ENCODE assay signal across 10 mouse cellular contexts in genomic region chr9:32543923-32544575, GRCm38 (mm10). TPM values are rescaled to one million over a fixed set of nuclear protein-coding genes. Genes with fewer than 3 reads are reported as not detected.
DNase-seq lines count a peak whose midpoint lies in the region; ATAC-seq and TF ChIP-seq lines count a peak whose summit lies in the region.
"Had no signal": no experiment of that assay in that cellular context is flagged by ENCODE, and none has a peak within 500 bp of the region (broad histone marks: within the 10 kb centered on the region; RNA-seq: fewer than 3 reads in every experiment).

No protein-coding gene starts in this region.

- no peak for TF ChIP-seq CTCF in gastrocnemius, adult 2 months (IDR thresholded peaks at IDR 0.05)
- TF ChIP-seq CTCF in layer of hippocampus, adult 2 months (conservative IDR thresholded peaks at IDR 0.05) = no peak

- H3K9ac ChIP-seq in limb, embryonic 12.5 days (replicated peaks) = peak overlapping the region; percentile 34; the same call in 1 of the 2 replicates

- H3K27me3 ChIP-seq in limb, embryonic 12.5 days = peaks cover 15% of the 10 kb centered on the region

- ATAC-seq in limb, embryonic 12.5 days (ENCODE audit: insufficient number of reproducible peaks, insufficient read depth, low FRiP score, low TSS enrichment, low read depth) = no peak; the same call in 1 of the 2 replicates
- ATAC-seq: Patski had no signal

- no peak for DNase-seq in gastrocnemius, adult 2 months
- no peak for DNase-seq in gastrocnemius, postnatal 36 days
- DNase-seq in layer of hippocampus, adult 2 months (ENCODE audit: low spot score in 2 of 2) = no peak
- DNase-seq in layer of hippocampus, adult 8-10 months (ENCODE audit: low spot score in 2 of 2) = no peak
- DNase-seq in embryo, embryonic 10.5 days (ENCODE audit: low spot score) = peak; percentile 60
- DNase-seq in thymus, adult 18-20 months = no peak
- DNase-seq in right cerebral cortex, adult 2 months (ENCODE audit: low spot score in 2 of 2) = no peak
- DNase-seq: gastrocnemius, postnatal 14 days had no signal

- H3K36me3 ChIP-seq in limb, embryonic 12.5 days = no peaks in the 10 kb centered on the region

- peak overlapping the region; percentile 91 for H3K4me3 ChIP-seq in gastrocnemius, adult 2 months
- H3K4me3 ChIP-seq in layer of hippocampus, adult 2 months = no peak overlapping the region
- peak overlapping the region; percentile 91; the same call in 1 of the 2 replicates for H3K4me3 ChIP-seq in limb, embryonic 12.5 days (replicated peaks)

- intact Hi-C loops in gastrocnemius, adult 2 months (cut with DNase I) = loop anchor here (5.0 kb wide), 1 partner anchor 37 kb away; no protein-coding TSS in a partner anchor
- intact Hi-C loops in gastrocnemius, postnatal 36 days (cut with DNase I) = no loop called here

- no peaks in the 10 kb centered on the region for H3K9me3 ChIP-seq in limb, embryonic 12.5 days

- peaks cover 69% of the 10 kb centered on the region for H3K4me1 ChIP-seq in limb, embryonic 12.5 days (replicated peaks)

- H3K27ac ChIP-seq in gastrocnemius, adult 2 months = peak overlapping the region; percentile 95
- peak overlapping the region; percentile 33; the same call in 1 of the 2 replicates for H3K27ac ChIP-seq in layer of hippocampus, adult 2 months
- H3K27ac ChIP-seq in limb, embryonic 12.5 days = peak overlapping the region; percentile 98

- peak overlapping the region; percentile 71 for H3K4me2 ChIP-seq in limb, embryonic 12.5 days

- WGBS in limb, embryonic 12.5 days = 4% methylated on average over 8 of the region's 8 CpGs

RNA-seq across cellular contexts. Expression of gene Fli1, which starts 1.4 kb away (rescaled TPM):
- 1 to 10 TPM; 7.9 to 8.5 TPM for total RNA-seq in gastrocnemius, adult 2 months (2021)
- 1 to 10 TPM; 6.8 to 9.1 TPM for total RNA-seq in gastrocnemius, postnatal 36 days (2021)
- total RNA-seq in layer of hippocampus, adult 2 months (2021) = 1 to 10 TPM; 4.0 to 4.3 TPM
- total RNA-seq in layer of hippocampus, adult 8-10 months (2022) = 10 to 100 TPM in 1 of 4 experiments, 1 to 10 TPM in 3; 4.4 to 11.1 (median 6.3) TPM
- 55.6 and 55.9 TPM in 2 replicates for polyA plus RNA-seq in limb, embryonic 12.5 days (2016; fragmentation: Nextera tagmentation; extraction: Ambion mirVana)

Comparison
In these comparisons a context has a peak if more than half of its experiments do, and no peak if none do; other contexts are left out.
1. H3K27ac ChIP-seq: peak in every context shown above with its lines; median percentile 98 in limb, embryonic 12.5 days; 95 in gastrocnemius, adult 2 months; 33 in layer of hippocampus, adult 2 months.